Mouse (Mus musculus) limb, embryonic 10.5 days (tissue): ENCODE results near the gene Tatdn3. TPM values are rescaled to one million over a fixed set of nuclear protein-coding genes. Genes with fewer than 3 reads are reported as not detected.
A peak's percentile ranks its signal among the peaks of the same experiment; 100 is the strongest.

Experiments
- DNase-seq: peaks from one replicate; pipeline ENCODE4 v3.0.0-alpha.2; 2017; ENCODE audit warnings: low spot score
- H3K27ac ChIP-seq: fragments of 300-500 bp; sonication (generic); 2 replicates; pipeline ENCODE4 v1.5.1; 2016; ENCODE audit warnings: mild to moderate bottlenecking
- H3K27me3 ChIP-seq: fragments of 300-500 bp; sonication (generic); 2 replicates; pipeline ENCODE4 v1.6.1; 2016; ENCODE audit warnings: low read depth, mild to moderate bottlenecking; ENCODE audit not compliant: poor library complexity, severe bottlenecking
- H3K36me3 ChIP-seq: fragments of 300-500 bp; sonication (generic); 2 replicates; pipeline ENCODE4 v1.6.1; 2016; ENCODE audit warnings: mild to moderate bottlenecking, moderate library complexity
- H3K4me1 ChIP-seq: fragments of 300-500 bp; sonication (generic); 2 replicates; pipeline ENCODE4 v1.6.1; 2016
- H3K4me3 ChIP-seq: fragments of 300-500 bp; sonication (generic); 2 replicates; pipeline ENCODE4 v1.5.1; 2016; ENCODE audit warnings: mild to moderate bottlenecking, moderate library complexity
- H3K9me3 ChIP-seq: fragments of 300-500 bp; sonication (generic); replicated peaks from 2 replicates; pipeline ENCODE4 v1.6.1; 2016; ENCODE audit warnings: mild to moderate bottlenecking
- WGBS: fragments of 180-500 bp; shearing (Covaris S2); methylation state at CpG from one replicate; pipeline ENCODE4 v1.1.7; 2016; 5-methylcytosine and 5-hydroxymethylcytosine counted together
- polyA plus RNA-seq: library from polyadenylated mRNA; unstranded; fragments of >200 nt; fragmentation: Nextera tagmentation; extraction: Ambion mirVana; gene quantifications from 2 replicates; pipeline ENCODE4 v1.2.1, GENCODE M21; 2016

Tatdn3 gene
- polyA plus RNA-seq, 1 experiment from 2014 or later: 12.5 TPM

DNA sequence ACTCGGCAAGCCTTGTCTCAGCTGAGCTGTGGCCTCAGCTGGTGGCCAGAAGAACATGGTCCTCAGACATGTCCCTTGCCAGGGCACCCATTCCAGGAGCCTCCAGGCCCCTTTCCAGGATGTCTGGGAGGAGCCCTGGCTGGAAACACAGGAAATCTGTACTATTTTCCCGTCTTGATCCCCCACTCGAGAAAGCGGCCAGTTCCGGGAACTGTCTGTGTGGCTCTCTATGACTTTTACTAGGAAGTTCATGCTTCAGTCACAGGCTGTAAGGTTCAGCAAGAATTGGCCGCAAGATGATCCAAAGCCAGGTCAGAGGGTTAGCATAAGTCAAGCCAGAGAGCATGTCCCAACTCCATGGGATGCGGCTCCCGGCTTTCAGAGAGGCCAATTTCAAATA is 29.3 kb upstream of the Tatdn3 start:
- 82% methylated on average over 8 of the region's 8 CpGs for WGBS
- peaks cover 10% of the 10 kb centered on the region for H3K27me3 ChIP-seq
- H3K27ac ChIP-seq: no peak overlapping the region
- no peak for DNase-seq
- H3K36me3 ChIP-seq: no peaks in the 10 kb centered on the region
- H3K4me3 ChIP-seq: no peak overlapping the region
- H3K4me1 ChIP-seq: peaks cover 8% of the 10 kb centered on the region
- H3K9me3 ChIP-seq: no peaks in the 10 kb centered on the region

DNA sequence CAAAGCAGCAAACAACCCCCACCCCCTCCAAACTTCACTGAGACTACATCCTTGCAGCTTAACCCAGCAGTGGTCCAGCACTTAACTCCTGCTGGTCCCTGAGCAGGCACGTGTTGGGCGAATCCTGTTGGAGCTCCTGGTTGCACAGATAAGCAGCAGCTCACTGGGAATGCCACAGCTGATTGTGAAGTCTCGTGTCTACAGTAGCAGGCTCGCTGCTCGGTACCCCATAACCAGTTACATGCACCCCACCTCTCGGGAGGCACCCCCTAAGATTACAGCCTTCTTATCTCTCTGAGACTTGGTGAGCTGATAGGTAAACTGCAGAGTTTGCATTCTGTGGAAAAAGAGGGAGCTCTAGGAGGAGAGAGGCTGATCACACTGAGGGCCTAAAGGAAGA is 26.6 kb upstream of the Tatdn3 start:
- 72% methylated on average over 6 of the region's 6 CpGs for WGBS
- H3K36me3 ChIP-seq: peaks cover 20% of the 10 kb centered on the region

DNA sequence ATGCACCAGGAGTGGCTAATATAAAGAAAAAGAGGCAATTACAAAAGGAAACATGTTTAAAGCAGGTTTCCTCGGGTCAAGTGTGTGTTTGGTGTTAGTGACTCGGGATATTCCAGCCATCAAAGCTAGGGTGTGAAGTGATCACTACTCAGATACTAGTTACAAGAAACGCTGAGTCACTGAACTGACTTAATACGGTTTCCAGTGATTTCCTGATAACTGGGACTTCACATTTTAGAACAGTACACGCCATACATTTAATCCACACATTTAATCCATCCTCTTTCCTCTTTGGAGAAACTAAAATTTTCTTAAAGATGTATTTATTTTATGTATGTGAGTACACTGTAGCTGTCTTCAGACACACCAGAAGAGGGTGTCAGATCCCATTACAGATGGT is 25.2 kb upstream of the Tatdn3 start:
- H3K27ac ChIP-seq: no peak overlapping the region
- H3K4me1 ChIP-seq: peaks cover 5% of the 10 kb centered on the region; the same call in 1 of the 2 replicates
- H3K4me3 ChIP-seq: no peak overlapping the region
- no peak for DNase-seq
- peaks cover 34% of the 10 kb centered on the region for H3K36me3 ChIP-seq
- no peaks in the 10 kb centered on the region for H3K27me3 ChIP-seq
- 93% methylated on average over 5 of the region's 5 CpGs for WGBS
- no peaks in the 10 kb centered on the region for H3K9me3 ChIP-seq

More for the DNA sequence above, 26.6 kb upstream of the Tatdn3 start:
- Histone ChIP-seq H3K4me3 (no peak overlapping the region), H3K9me3 (no peaks in the 10 kb centered on the region), H3K4me1 (peaks cover 5% of the 10 kb centered on the region; the same call in 1 of the 2 replicates), H3K27me3 (no peaks in the 10 kb centered on the region), H3K27ac (no peak overlapping the region)
- DNase-seq: no peak

DNA sequence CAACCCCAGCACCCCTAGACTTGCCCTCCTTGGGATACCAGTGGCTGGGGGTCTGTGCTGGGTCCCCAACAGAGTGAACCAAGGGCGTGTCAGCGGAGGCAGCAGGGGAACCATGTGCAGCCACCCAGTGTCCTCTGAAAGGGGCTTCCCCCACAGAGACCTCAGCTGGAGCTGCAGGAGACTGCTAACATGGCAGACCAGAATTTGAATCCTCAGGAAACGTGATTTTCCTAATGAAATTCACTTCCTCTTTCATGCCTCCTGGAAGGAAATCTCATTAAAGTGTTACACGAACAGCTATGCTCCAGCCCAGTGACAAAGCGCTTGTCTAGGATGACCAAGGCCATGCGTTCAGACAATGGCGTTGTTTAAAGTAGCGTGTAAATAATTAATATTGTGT is 24.2 kb upstream of the Tatdn3 start:
- no peak overlapping the region for H3K4me3 ChIP-seq
- 85% methylated on average over 8 of the region's 8 CpGs for WGBS
- H3K9me3 ChIP-seq: no peaks in the 10 kb centered on the region
- no peak for DNase-seq
- H3K36me3 ChIP-seq: peaks cover 44% of the 10 kb centered on the region
- no peaks in the 10 kb centered on the region for H3K27me3 ChIP-seq
- no peak overlapping the region for H3K27ac ChIP-seq
- H3K4me1 ChIP-seq: peaks cover 5% of the 10 kb centered on the region; the same call in 1 of the 2 replicates

DNA sequence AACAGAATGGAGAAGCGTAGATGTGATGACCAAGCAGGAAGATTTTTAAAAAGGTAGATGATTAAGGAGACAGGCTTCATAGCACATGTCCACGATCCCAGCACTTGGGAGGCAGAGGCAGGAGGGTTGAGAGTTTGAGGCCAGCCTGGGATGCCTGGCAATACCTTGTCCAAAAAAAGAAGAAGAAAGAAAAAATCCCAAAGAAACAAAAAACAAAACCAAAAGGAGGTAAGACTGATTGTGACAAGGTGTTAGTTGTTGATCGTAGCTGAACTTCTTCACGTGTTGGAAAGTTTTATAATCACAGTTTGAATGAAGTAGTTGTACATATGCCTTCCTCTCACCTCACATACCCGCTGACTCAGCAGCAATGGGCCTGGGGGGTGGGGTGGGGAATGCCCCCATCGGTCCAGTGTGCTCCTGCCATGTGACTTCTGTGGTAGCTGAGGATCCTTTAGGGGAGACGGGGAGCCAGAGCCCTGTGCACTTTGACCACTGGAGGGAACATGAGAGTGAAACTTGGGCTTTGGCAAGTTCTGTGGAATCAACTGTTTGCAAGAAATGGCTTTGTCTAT is 23.7 kb upstream of the Tatdn3 start:
- 90% methylated on average over 7 of the region's 7 CpGs for WGBS
- Histone ChIP-seq H3K4me3 (no peak overlapping the region), H3K27ac (no peak overlapping the region), H3K36me3 (peaks cover 50% of the 10 kb centered on the region), H3K27me3 (no peaks in the 10 kb centered on the region), H3K4me1 (peaks cover under 1% of the 10 kb centered on the region; the same call in 1 of the 2 replicates), H3K9me3 (no peaks in the 10 kb centered on the region)
- no peak for DNase-seq

DNA sequence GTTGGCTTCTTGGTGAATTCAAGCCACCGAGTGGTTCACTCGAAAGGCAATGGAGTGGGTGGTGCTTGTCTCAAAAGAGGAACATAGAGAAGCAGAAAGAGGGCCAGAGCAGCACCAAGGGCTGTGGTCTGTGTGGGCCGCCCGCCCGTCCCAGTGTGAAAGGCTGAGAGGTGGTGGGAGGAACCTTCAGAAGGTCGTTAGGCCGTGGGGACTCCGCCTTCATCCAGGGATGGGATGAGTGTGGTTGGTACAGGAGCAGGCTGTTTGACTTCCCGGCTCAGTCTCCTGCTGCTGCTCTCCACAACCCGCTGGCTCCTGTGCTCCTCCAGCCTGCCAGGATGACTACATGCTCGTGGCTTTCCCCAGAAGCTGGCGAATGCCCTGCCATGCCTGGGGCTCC is 22.9 kb upstream of the Tatdn3 start:
- Histone ChIP-seq H3K4me1 (no peaks in the 10 kb centered on the region), H3K4me3 (no peak overlapping the region), H3K9me3 (no peaks in the 10 kb centered on the region), H3K27me3 (no peaks in the 10 kb centered on the region), H3K27ac (no peak overlapping the region), H3K36me3 (peaks cover 57% of the 10 kb centered on the region)
- 84% methylated on average over 12 of the region's 12 CpGs for WGBS
- DNase-seq: no peak

DNA sequence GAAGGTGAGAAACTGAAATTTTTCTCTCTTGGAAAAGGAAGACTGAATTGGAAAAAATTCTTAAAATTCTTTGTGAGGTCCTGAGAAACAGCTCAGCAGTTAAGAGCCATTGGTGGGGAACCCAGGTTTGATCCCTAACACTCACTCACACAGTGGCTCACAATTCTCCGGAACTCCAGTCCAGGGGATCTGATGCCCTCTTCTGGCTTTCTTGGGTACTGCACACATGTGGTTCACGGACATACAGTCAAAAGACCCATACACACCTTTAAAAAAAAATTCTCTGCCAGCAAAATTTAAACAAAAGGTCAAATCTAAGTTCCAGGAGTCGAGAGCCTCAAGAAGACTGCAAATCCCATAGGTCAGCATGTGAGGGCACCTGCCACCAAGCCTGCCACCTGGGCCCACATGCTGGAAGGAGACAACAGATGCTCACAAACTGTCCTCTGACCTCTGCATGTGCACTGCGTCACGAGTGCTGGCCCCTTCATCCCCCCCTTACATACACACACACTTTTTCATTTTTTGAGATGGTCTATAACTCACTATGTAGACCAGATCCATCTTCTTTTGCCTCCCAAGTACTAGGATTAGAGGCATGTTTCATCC is 22.3 kb upstream of the Tatdn3 start:
- Histone ChIP-seq H3K4me3 (no peak overlapping the region), H3K27ac (no peak overlapping the region), H3K9me3 (no peaks in the 10 kb centered on the region), H3K36me3 (peaks cover 62% of the 10 kb centered on the region), H3K4me1 (no peaks in the 10 kb centered on the region), H3K27me3 (no peaks in the 10 kb centered on the region)
- peak; percentile 76 for DNase-seq
- WGBS: 82% methylated on average over 5 of the region's 5 CpGs

DNA sequence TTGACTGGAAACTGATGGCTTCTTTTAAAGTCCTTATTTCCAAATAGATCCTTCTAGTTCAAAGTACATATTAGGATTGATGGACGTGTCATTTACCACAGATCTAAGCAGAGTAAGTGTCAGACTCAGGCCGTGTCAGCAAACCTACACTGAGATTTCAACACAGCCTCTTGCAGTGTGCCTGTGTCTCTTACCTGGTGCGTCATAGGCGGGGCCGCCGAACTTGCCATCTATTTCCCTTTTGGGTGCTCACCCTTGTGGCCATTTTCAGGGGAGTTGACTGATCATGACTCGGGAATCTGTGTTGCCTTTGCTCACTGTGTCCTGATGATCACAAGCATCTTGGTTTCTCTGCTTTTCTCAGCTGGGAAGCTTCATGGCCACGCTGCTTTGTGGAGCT is 20.5 kb upstream of the Tatdn3 start:
- WGBS: 94% methylated on average over 8 of the region's 8 CpGs
- peaks cover 81% of the 10 kb centered on the region for H3K36me3 ChIP-seq

DNA sequence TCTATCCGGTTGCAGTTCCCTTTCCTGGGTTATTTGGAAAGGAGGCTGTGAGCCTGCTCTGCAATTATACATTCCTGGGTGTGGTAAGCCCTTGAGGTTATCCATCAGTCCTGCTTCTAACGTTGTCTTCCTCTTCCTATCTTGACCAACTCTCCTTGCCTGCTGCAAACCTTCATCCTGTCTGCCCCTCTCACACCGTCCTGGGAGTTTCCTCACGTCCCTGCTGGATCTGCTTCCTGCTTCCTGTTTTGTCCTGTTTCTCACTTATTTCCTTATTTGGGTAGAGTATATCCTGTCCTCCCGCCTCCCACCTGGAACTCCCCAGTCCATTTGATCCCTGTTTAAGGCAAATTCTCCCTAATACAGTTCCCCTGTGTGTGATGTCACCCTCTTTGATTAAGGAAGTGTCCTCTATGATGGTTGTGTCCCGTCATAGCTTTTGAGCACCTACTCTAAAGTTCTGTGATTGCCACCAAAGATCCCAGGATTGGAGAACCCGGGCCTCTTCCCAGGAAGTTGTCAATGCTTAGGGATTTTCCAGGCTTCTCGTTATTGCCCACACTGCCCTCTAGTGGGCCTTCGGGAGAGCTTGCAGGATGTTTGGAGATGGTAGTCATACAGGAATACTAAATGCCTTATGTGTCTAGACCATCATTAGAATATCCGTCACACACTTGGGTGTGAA is 12.6 kb upstream of the Tatdn3 start:
- H3K36me3 ChIP-seq: peaks cover 100% of the 10 kb centered on the region
- 70% methylated on average over 10 of the region's 10 CpGs for WGBS

More for the DNA sequence above, 20.5 kb upstream of the Tatdn3 start:
- H3K27ac ChIP-seq: no peak overlapping the region
- no peaks in the 10 kb centered on the region for H3K9me3 ChIP-seq
- H3K4me1 ChIP-seq: no peaks in the 10 kb centered on the region
- no peaks in the 10 kb centered on the region for H3K27me3 ChIP-seq
- no peak overlapping the region for H3K4me3 ChIP-seq
- no peak for DNase-seq

DNA sequence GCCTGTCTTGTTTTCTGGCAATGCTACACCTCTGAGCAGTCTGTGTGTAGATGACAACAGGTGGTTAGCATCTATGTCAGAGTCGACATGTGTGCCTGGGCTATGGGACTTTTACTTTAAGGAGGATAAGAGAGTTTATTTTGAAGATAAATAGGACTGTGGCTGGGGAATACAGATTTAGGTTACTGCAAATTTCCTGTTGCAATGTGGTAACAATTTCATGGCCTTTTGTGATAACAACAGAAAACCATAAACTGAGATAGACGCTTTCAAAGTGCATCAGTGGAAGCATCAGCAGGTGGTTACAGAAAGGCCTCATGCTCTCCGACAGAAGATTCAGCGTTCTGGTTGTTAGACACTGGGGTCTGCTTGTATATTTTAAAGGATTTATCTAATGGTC is 10.8 kb upstream of the Tatdn3 start:
- DNase-seq: no peak
- no peaks in the 10 kb centered on the region for H3K9me3 ChIP-seq
- no peak overlapping the region for H3K27ac ChIP-seq
- no peaks in the 10 kb centered on the region for H3K4me1 ChIP-seq
- no peak overlapping the region for H3K4me3 ChIP-seq
- 91% methylated on average over 4 of the region's 4 CpGs for WGBS
- no peaks in the 10 kb centered on the region for H3K27me3 ChIP-seq
- peaks cover 100% of the 10 kb centered on the region for H3K36me3 ChIP-seq

More for the DNA sequence above, 12.6 kb upstream of the Tatdn3 start:
- Histone ChIP-seq H3K9me3 (no peaks in the 10 kb centered on the region), H3K27ac (no peak overlapping the region), H3K4me3 (no peak overlapping the region), H3K27me3 (no peaks in the 10 kb centered on the region), H3K4me1 (no peaks in the 10 kb centered on the region)
- peak; percentile 59 for DNase-seq

DNA sequence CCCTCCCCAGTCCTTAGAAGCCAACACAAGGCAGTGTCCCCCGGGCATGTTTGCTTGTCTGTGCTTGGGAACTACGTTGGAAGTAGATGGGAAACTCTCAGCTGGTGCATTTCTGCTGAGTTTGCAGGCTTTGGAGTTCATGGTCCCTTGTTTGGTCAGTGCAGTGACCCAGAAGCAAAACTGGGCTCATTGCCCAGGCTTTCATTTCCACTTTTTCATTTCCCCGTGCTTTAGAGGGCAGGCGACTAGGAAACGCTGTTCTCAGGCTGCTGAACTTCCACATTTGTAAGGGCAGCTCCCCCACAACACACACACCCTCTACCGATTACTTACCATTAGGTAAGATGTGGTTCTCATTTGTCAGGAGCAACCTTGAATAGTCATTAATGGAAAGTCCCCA is 10.3 kb upstream of the Tatdn3 start:
- Histone ChIP-seq H3K4me3 (no peak overlapping the region), H3K36me3 (peaks cover 100% of the 10 kb centered on the region), H3K27me3 (no peaks in the 10 kb centered on the region), H3K27ac (no peak overlapping the region), H3K9me3 (no peaks in the 10 kb centered on the region), H3K4me1 (no peaks in the 10 kb centered on the region)
- DNase-seq: no peak
- WGBS: 94% methylated on average over 6 of the region's 6 CpGs

DNA sequence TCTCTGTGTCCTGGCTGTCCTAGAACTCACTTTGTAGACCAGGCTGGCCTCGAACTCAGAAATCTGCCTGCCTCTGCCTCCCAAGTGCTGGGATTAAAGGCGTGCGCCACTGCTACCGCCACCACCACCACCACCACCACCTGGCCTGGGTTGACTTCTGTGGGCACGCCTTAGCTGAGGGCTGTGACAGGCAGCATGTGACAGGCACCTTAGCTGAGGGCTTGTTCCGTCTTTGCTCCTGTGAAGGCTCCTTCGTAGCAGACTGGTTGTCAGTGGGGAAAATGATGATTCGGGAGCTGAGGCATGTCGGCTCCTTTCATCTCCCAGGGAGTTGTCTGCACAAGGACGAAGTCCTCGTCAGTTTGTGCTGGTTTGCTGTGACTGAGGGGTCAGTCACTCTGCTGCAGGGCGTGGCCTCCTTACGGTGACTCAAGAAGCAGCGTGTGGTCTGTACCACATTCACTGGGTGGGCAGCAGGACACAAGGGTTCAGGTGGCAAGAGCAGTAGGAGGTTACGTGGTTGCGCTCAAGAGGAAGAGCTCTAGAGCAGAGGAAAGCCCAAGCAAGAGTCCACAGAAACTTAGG is 9.7 kb upstream of the Tatdn3 start:
- 94% methylated on average over 16 of the region's 16 CpGs for WGBS

DNA sequence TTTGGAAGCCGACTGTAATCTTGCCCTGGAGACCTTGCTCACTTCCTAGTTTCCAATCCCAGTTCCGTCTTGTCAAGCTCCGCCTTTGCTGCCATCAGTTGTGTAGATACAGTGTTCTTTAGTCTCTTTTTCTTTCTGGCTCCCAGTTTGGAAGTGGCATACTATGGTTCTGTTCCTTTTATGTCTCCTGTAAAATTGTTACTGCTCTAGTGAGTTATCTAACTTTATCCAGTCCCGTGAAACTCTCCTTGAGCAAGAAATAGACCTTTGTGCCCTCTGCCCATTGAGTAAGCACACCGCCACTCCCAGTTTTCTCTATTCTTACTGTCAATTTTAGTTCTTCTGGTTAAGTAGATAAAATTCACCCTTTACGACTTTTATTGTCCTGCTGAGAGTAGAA is 8.9 kb upstream of the Tatdn3 start:
- Histone ChIP-seq H3K4me1 (no peaks in the 10 kb centered on the region), H3K27me3 (no peaks in the 10 kb centered on the region), H3K27ac (no peak overlapping the region), H3K4me3 (no peak overlapping the region), H3K9me3 (no peaks in the 10 kb centered on the region), H3K36me3 (peaks cover 100% of the 10 kb centered on the region)
- WGBS: 95% methylated on average over 6 of the region's 6 CpGs
- no peak for DNase-seq

More for the DNA sequence above, 9.7 kb upstream of the Tatdn3 start:
- H3K9me3 ChIP-seq: no peaks in the 10 kb centered on the region
- H3K27ac ChIP-seq: no peak overlapping the region
- DNase-seq: no peak
- H3K36me3 ChIP-seq: peaks cover 100% of the 10 kb centered on the region
- H3K4me1 ChIP-seq: no peaks in the 10 kb centered on the region
- no peak overlapping the region for H3K4me3 ChIP-seq
- no peaks in the 10 kb centered on the region for H3K27me3 ChIP-seq
